Mouse (Mus musculus) adrenal gland, postnatal 14 days (tissue): ENCODE measurements around the gene Tigd2. TPM values are rescaled to one million over a fixed set of nuclear protein-coding genes. Genes with fewer than 3 reads are reported as not detected.

Experiments
- DNase-seq: peaks from one replicate; pipeline ENCODE4 v3.0.0; 2021; ENCODE audit warnings: mixed read lengths
- total RNA-seq: library from RNA; stranded (reverse); gene quantifications from 2 replicates; pipeline ENCODE4 v1.2.3, GENCODE M21; 2021

Tigd2 gene
- total RNA-seq, 1 experiment from 2014 or later: 16.2 TPM

- peak; percentile 5 for DNase-seq
Observed at GRCm38 (mm10) chr6:59255909-59256308, 47.2 kb downstream of the Tigd2 start.

Other genes starting within 250 kb of the Tigd2 start
- gene Fam13a, start 184.3 kb upstream of the Tigd2 start, total RNA-seq: 90.8 and 138 TPM in 2 replicates
- gene Gprin3, start 217.4 kb downstream of the Tigd2 start, total RNA-seq: 2.8 and 4.7 TPM in 2 replicates